Mouse (Mus musculus): Measurements from ENCODE around the gene Crhr1. TPM values are rescaled to one million over a fixed set of nuclear protein-coding genes. Genes with fewer than 3 reads are reported as not detected.

Crhr1 gene
- polyA plus RNA-seq (2012; ENCODE audit: insufficient read depth, low replicate concordance), result not detected in 2 replicates

GRCm38 (mm10) chr11:104132580-104133441 lies at the start of gene Crhr1:
Gene Crhr1 (plus strand): TSS chr11:104132855.
- Histone ChIP-seq H3K9me3 (no peaks in the 10 kb centered on the region), H3K4me1 (peaks cover 3% of the 10 kb centered on the region; the same call in 1 of the 2 replicates), H3K36me3 (replicated peaks; ENCODE audit: low read length) (no peaks in the 10 kb centered on the region), H3K27me3 (replicated peaks) (peaks cover 86% of the 10 kb centered on the region), H3K4me3 (replicated peaks) (no peak within 1 kb of the TSS)
- no peak for TF ChIP-seq GATA1 (IDR thresholded peaks at IDR 0.05; ENCODE audit: borderline replicate concordance, low read length)
- no peak for TF ChIP-seq FLI1 (IDR thresholded peaks at IDR 0.05; ENCODE audit: low read length)

GRCm38 (mm10) chr11:104083248-104083647 lies 49.4 kb upstream of the Crhr1 start:
- H3K4me3 ChIP-seq (replicated peaks), result no peak overlapping the region
- TF ChIP-seq GATA1 (IDR thresholded peaks at IDR 0.05; ENCODE audit: borderline replicate concordance, low read length) (no peak), FLI1 (IDR thresholded peaks at IDR 0.05; ENCODE audit: low read length) (no peak)
- H3K27me3 ChIP-seq (replicated peaks), result peaks cover 53% of the 10 kb centered on the region
- no peaks in the 10 kb centered on the region for H3K36me3 ChIP-seq (replicated peaks; ENCODE audit: low read length)
- no peaks in the 10 kb centered on the region for H3K9me3 ChIP-seq
- no peaks in the 10 kb centered on the region for H3K4me1 ChIP-seq

- TF ChIP-seq GATA1 (IDR thresholded peaks at IDR 0.05; ENCODE audit: borderline replicate concordance, low read length) (no peak), FLI1 (IDR thresholded peaks at IDR 0.05; ENCODE audit: low read length) (no peak)
- no peaks in the 10 kb centered on the region for H3K9me3 ChIP-seq
These were observed 48.9 kb upstream of the Crhr1 start for GRCm38 (mm10) chr11:104083716-104084115.

GRCm38 (mm10) chr11:104088519-104088918 lies 44.1 kb upstream of the Crhr1 start:
- TF ChIP-seq FLI1 (IDR thresholded peaks at IDR 0.05; ENCODE audit: low read length) (no peak), GATA1 (IDR thresholded peaks at IDR 0.05; ENCODE audit: borderline replicate concordance, low read length) (no peak)
- no peak overlapping the region for H3K4me3 ChIP-seq (replicated peaks)

More at GRCm38 (mm10) chr11:104083716-104084115, 48.9 kb upstream of the Crhr1 start:
- Histone ChIP-seq H3K27me3 (replicated peaks) (peaks cover 52% of the 10 kb centered on the region), H3K4me3 (replicated peaks) (no peak overlapping the region), H3K4me1 (no peaks in the 10 kb centered on the region), H3K36me3 (replicated peaks; ENCODE audit: low read length) (no peaks in the 10 kb centered on the region)

GRCm38 (mm10) chr11:104090769-104091168 lies 41.9 kb upstream of the Crhr1 start:
- no peaks in the 10 kb centered on the region for H3K4me1 ChIP-seq
- H3K9me3 ChIP-seq, result no peaks in the 10 kb centered on the region
- H3K4me3 ChIP-seq (replicated peaks), result no peak overlapping the region
- H3K27me3 ChIP-seq (replicated peaks), result peaks cover 51% of the 10 kb centered on the region
- H3K36me3 ChIP-seq (replicated peaks; ENCODE audit: low read length), result no peaks in the 10 kb centered on the region
- TF ChIP-seq GATA1 (IDR thresholded peaks at IDR 0.05; ENCODE audit: borderline replicate concordance, low read length) (no peak), FLI1 (IDR thresholded peaks at IDR 0.05; ENCODE audit: low read length) (no peak)

More at GRCm38 (mm10) chr11:104088519-104088918, 44.1 kb upstream of the Crhr1 start:
- Histone ChIP-seq H3K4me1 (no peaks in the 10 kb centered on the region), H3K9me3 (no peaks in the 10 kb centered on the region), H3K36me3 (replicated peaks; ENCODE audit: low read length) (no peaks in the 10 kb centered on the region), H3K27me3 (replicated peaks) (peaks cover 63% of the 10 kb centered on the region)

- no peak for TF ChIP-seq GATA1 (IDR thresholded peaks at IDR 0.05; ENCODE audit: borderline replicate concordance, low read length)
- TF ChIP-seq FLI1 (IDR thresholded peaks at IDR 0.05; ENCODE audit: low read length), result no peak
- H3K9me3 ChIP-seq, result no peaks in the 10 kb centered on the region
- no peak overlapping the region for H3K4me3 ChIP-seq (replicated peaks)
- peaks cover 64% of the 10 kb centered on the region for H3K27me3 ChIP-seq (replicated peaks)
- H3K36me3 ChIP-seq (replicated peaks; ENCODE audit: low read length), result no peaks in the 10 kb centered on the region
- no peaks in the 10 kb centered on the region for H3K4me1 ChIP-seq
These were observed 37.5 kb upstream of the Crhr1 start for GRCm38 (mm10) chr11:104095151-104095550.

GRCm38 (mm10) chr11:104096536-104096935 lies 36.1 kb upstream of the Crhr1 start:
- H3K4me1 ChIP-seq, result no peaks in the 10 kb centered on the region
- TF ChIP-seq GATA1 (IDR thresholded peaks at IDR 0.05; ENCODE audit: borderline replicate concordance, low read length), result no peak
- no peak for TF ChIP-seq FLI1 (IDR thresholded peaks at IDR 0.05; ENCODE audit: low read length)

GRCm38 (mm10) chr11:104099542-104099941 lies 33.1 kb upstream of the Crhr1 start:
- no peak overlapping the region for H3K4me3 ChIP-seq (replicated peaks)
- H3K36me3 ChIP-seq (replicated peaks; ENCODE audit: low read length), result no peaks in the 10 kb centered on the region
- H3K9me3 ChIP-seq, result no peaks in the 10 kb centered on the region
- TF ChIP-seq GATA1 (IDR thresholded peaks at IDR 0.05; ENCODE audit: borderline replicate concordance, low read length), result no peak
- TF ChIP-seq FLI1 (IDR thresholded peaks at IDR 0.05; ENCODE audit: low read length), result no peak
- peaks cover 75% of the 10 kb centered on the region for H3K27me3 ChIP-seq (replicated peaks)
- H3K4me1 ChIP-seq, result no peaks in the 10 kb centered on the region

More at GRCm38 (mm10) chr11:104096536-104096935, 36.1 kb upstream of the Crhr1 start:
- peaks cover 65% of the 10 kb centered on the region for H3K27me3 ChIP-seq (replicated peaks)
- no peaks in the 10 kb centered on the region for H3K36me3 ChIP-seq (replicated peaks; ENCODE audit: low read length)
- no peak overlapping the region for H3K4me3 ChIP-seq (replicated peaks)
- no peaks in the 10 kb centered on the region for H3K9me3 ChIP-seq

GRCm38 (mm10) chr11:104102641-104103040 lies 30.0 kb upstream of the Crhr1 start:
- H3K36me3 ChIP-seq (replicated peaks; ENCODE audit: low read length), result no peaks in the 10 kb centered on the region
- no peaks in the 10 kb centered on the region for H3K9me3 ChIP-seq
- no peaks in the 10 kb centered on the region for H3K4me1 ChIP-seq
- no peak overlapping the region for H3K4me3 ChIP-seq (replicated peaks)
- peaks cover 85% of the 10 kb centered on the region for H3K27me3 ChIP-seq (replicated peaks)
- TF ChIP-seq GATA1 (IDR thresholded peaks at IDR 0.05; ENCODE audit: borderline replicate concordance, low read length) (no peak), FLI1 (IDR thresholded peaks at IDR 0.05; ENCODE audit: low read length) (no peak)

GRCm38 (mm10) chr11:104106329-104106728 lies 26.3 kb upstream of the Crhr1 start:
- peaks cover 77% of the 10 kb centered on the region for H3K27me3 ChIP-seq (replicated peaks)
- H3K4me3 ChIP-seq (replicated peaks), result no peak overlapping the region
- no peaks in the 10 kb centered on the region for H3K9me3 ChIP-seq
- no peaks in the 10 kb centered on the region for H3K36me3 ChIP-seq (replicated peaks; ENCODE audit: low read length)
- H3K4me1 ChIP-seq, result peaks cover 6% of the 10 kb centered on the region; the same call in 1 of the 2 replicates
- TF ChIP-seq GATA1 (IDR thresholded peaks at IDR 0.05; ENCODE audit: borderline replicate concordance, low read length) (no peak), FLI1 (IDR thresholded peaks at IDR 0.05; ENCODE audit: low read length) (no peak)

Data from megakaryocyte, embryonic 14.5 days (primary cell).